Mouse (Mus musculus): ENCODE measurements around the gene Mipol1.

- TF ChIP-seq CTCF (conservative IDR thresholded peaks at IDR 0.05; ENCODE audit: insufficient read depth, insufficient read length, low read depth, low read length) (no peak), POLR2A (IDR thresholded peaks at IDR 0.05; ENCODE audit: low read depth, low read length) (no peak)
These were observed 285.6 kb downstream of the Mipol1 start for GRCm38 (mm10) chr12:57515702-57516377.

Data from kidney, adult 2 months (tissue).